Mouse (Mus musculus) midbrain, postnatal 0 days (tissue): ENCODE measurements at regions not wholly inside any gene's neighbourhood (a gene's known extent, or its start where the extent isn't known, plus 50 kb on each side); places are given as distances from the start of the nearest gene placed in this dataset.
A peak's percentile ranks its signal among the peaks of the same experiment; 100 is the strongest.

Experiments used
- ATAC-seq: fragments of 200-750 bp; cut with Nextera tagmentation; 2 replicates; pipeline ENCODE4 v1.8.0; 2017; ENCODE audit warnings: moderate number of reproducible peaks, mild to moderate bottlenecking, moderate TSS enrichment, moderate library complexity; ENCODE audit not compliant: low FRiP score
- DNase-seq: peaks from one replicate; pipeline ENCODE4 v3.0.0-alpha.2; 2015; ENCODE audit warnings: low spot score
- H3K27ac ChIP-seq: fragments of 300-500 bp; sonication (generic); 2 replicates; pipeline ENCODE4 v1.5.1; 2014; ENCODE audit warnings: low read depth, mild to moderate bottlenecking, low read length, mixed read lengths
- H3K27me3 ChIP-seq: fragments of 300-500 bp; sonication (generic); 2 replicates; pipeline ENCODE4 v1.6.1; 2014; ENCODE audit warnings: low read length, control low read depth, mixed read lengths; ENCODE audit not compliant: insufficient read depth
- H3K36me3 ChIP-seq: fragments of 300-500 bp; sonication (generic); 2 replicates; pipeline ENCODE4 v1.6.1; 2014; ENCODE audit warnings: low read length, control low read depth, mixed read lengths; ENCODE audit not compliant: insufficient read depth
- H3K4me1 ChIP-seq: fragments of 300-500 bp; sonication (generic); 2 replicates; pipeline ENCODE4 v1.6.1; 2014; ENCODE audit warnings: mild to moderate bottlenecking, control low read depth, antibody characterized with exemption, low read length, mixed read lengths; ENCODE audit not compliant: insufficient read depth
- H3K4me2 ChIP-seq: fragments of 300-500 bp; sonication (generic); 2 replicates; pipeline ENCODE4 v1.6.1; 2014; ENCODE audit warnings: low read depth, mild to moderate bottlenecking, low read length, mixed read lengths; ENCODE audit not compliant: poor library complexity, severe bottlenecking
- H3K4me3 ChIP-seq: fragments of 300-500 bp; sonication (generic); 2 replicates; pipeline ENCODE4 v1.5.1; 2014; ENCODE audit warnings: low read depth, mild to moderate bottlenecking, low read length, moderate library complexity
- H3K9ac ChIP-seq: fragments of 300-500 bp; sonication (generic); replicated peaks from 2 replicates; pipeline ENCODE4 v1.6.1; 2014; ENCODE audit warnings: mild to moderate bottlenecking, low read length, moderate library complexity, mixed read lengths; ENCODE audit not compliant: poor library complexity, severe bottlenecking
- H3K9me3 ChIP-seq: fragments of 300-500 bp; sonication (generic); 2 replicates; pipeline ENCODE4 v1.6.1; 2016; ENCODE audit warnings: low read length, control low read depth
- CTCF ChIP-seq: IDR thresholded peaks from 2 replicates; pipeline ENCODE4 v1.5.1; 2016; ENCODE audit warnings: antibody characterized with exemption, mild to moderate bottlenecking
- WGBS: fragments of 180-500 bp; shearing (Covaris S2); extraction: QIAGEN DNeasy Blood & Tissue Kit; methylation state at CpG from one replicate; pipeline ENCODE4 v1.1.7; 2014; 5-methylcytosine and 5-hydroxymethylcytosine counted together

DNA sequence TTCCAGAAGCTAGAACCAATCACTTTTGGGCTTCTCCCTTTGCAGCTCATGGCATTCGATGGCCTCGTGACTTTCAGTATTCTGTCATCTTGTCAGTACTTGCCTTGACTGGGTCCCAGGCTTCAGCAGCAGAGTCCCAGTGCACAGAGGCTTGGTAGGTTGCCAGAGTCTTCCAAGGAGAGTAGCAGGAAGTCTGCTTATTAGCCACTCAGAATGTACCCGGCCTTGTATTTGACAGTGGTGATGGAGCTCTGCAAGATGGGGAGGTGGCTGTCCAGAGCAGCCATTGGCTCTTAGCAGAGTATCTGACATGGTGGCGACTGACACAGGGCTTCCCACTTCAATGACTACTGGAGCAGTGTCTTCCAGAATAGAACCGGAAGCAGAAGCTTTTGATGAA lies 293.3 kb upstream of the Cdh5 start:
- H3K4me1 ChIP-seq, result peaks cover 3% of the 10 kb centered on the region; the same call in 1 of the 2 replicates
- no peak for DNase-seq
- WGBS, result 82% methylated on average over 5 of the region's 5 CpGs
- no peak for ATAC-seq
- TF ChIP-seq CTCF, result no peak
- H3K27me3 ChIP-seq, result no peaks in the 10 kb centered on the region
- no peaks in the 10 kb centered on the region for H3K9me3 ChIP-seq
- no peak overlapping the region for H3K4me3 ChIP-seq
- H3K4me2 ChIP-seq, result no peak overlapping the region
- H3K27ac ChIP-seq, result no peak overlapping the region
- no peak overlapping the region for H3K9ac ChIP-seq
- no peaks in the 10 kb centered on the region for H3K36me3 ChIP-seq

DNA sequence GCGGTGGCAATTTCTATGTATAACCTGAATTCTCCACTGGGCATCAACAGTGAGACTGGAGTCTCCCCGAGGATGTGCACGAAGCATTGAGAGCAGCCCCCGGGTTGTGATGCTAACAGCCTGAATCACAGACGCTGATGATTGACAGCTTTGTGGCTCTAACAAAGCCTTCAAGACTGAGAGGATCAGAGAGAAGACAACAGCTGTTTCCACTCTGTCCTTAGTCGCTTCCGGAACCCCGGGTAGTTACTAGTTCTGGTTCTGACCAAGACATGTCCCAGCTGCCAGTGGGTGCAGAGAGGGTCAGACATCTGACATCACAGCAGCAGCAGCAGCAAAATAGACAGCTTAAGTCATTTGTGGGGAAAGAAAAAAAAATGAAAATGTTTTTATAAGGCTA lies 292.8 kb upstream of the Cdh5 start:
- Histone ChIP-seq H3K4me2 (no peak overlapping the region), H3K4me1 (peaks cover 3% of the 10 kb centered on the region; the same call in 1 of the 2 replicates), H3K9me3 (no peaks in the 10 kb centered on the region), H3K9ac (no peak overlapping the region), H3K4me3 (no peak overlapping the region), H3K36me3 (no peaks in the 10 kb centered on the region), H3K27ac (no peak overlapping the region), H3K27me3 (no peaks in the 10 kb centered on the region)
- TF ChIP-seq CTCF, result no peak
- no peak for DNase-seq
- no peak for ATAC-seq
- WGBS, result 50% methylated on average over 8 of the region's 8 CpGs

GRCm38 (mm10) chr8:103809140-103809539 lies 292.3 kb upstream of the Cdh5 start:
- Histone ChIP-seq H3K27ac (no peak overlapping the region), H3K4me3 (no peak overlapping the region), H3K4me1 (peaks cover 3% of the 10 kb centered on the region; the same call in 1 of the 2 replicates), H3K36me3 (no peaks in the 10 kb centered on the region), H3K9ac (no peak overlapping the region), H3K9me3 (no peaks in the 10 kb centered on the region), H3K27me3 (no peaks in the 10 kb centered on the region), H3K4me2 (no peak overlapping the region)
- DNase-seq, result no peak
- 76% methylated on average over 7 of the region's 7 CpGs for WGBS
- TF ChIP-seq CTCF, result no peak
- ATAC-seq, result no peak

GRCm38 (mm10) chr8:103813954-103814591 lies 287.4 kb upstream of the Cdh5 start:
- ATAC-seq (no peak), DNase-seq (peak; percentile 62)
- Histone ChIP-seq H3K27ac (no peak overlapping the region), H3K27me3 (no peaks in the 10 kb centered on the region), H3K4me3 (no peak overlapping the region), H3K4me2 (no peak overlapping the region), H3K9ac (no peak overlapping the region), H3K4me1 (no peaks in the 10 kb centered on the region), H3K36me3 (no peaks in the 10 kb centered on the region), H3K9me3 (no peaks in the 10 kb centered on the region)
- WGBS, result 52% methylated on average over 10 of the region's 10 CpGs
- TF ChIP-seq CTCF, result no peak

GRCm38 (mm10) chr8:103816101-103816894 lies 285.1 kb upstream of the Cdh5 start:
- no peaks in the 10 kb centered on the region for H3K36me3 ChIP-seq
- no peak overlapping the region for H3K4me3 ChIP-seq
- 72% methylated on average over 15 of the region's 15 CpGs for WGBS
- no peaks in the 10 kb centered on the region for H3K4me1 ChIP-seq
- H3K4me2 ChIP-seq, result no peak overlapping the region
- H3K27ac ChIP-seq, result no peak overlapping the region
- TF ChIP-seq CTCF, result no peak
- H3K9me3 ChIP-seq, result no peaks in the 10 kb centered on the region
- ATAC-seq (no peak), DNase-seq (no peak)
- H3K27me3 ChIP-seq, result no peaks in the 10 kb centered on the region
- H3K9ac ChIP-seq, result no peak overlapping the region

DNA sequence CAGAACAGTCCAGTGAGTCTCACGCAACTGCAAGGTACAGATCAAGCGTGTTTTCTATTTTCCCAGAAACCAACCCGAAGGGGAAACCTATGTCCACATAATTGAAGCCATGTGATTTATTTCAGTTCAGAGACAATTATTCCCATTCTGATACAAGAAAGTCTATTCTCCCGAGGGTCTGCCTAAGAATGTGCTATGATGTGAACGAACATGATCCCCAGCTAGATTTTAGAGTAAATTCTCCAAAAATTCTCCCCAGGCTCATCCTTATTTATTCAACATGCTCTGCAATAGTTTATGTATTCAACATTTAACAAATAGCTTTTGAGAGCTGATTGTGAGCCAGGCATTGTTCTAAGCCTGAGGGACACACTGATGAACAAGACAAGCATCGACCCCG lies 277.9 kb upstream of the Cdh5 start:
- 83% methylated on average over 7 of the region's 7 CpGs for WGBS
- no peak for DNase-seq
- no peak for ATAC-seq
- Histone ChIP-seq H3K27me3 (no peaks in the 10 kb centered on the region), H3K36me3 (no peaks in the 10 kb centered on the region), H3K27ac (no peak overlapping the region), H3K4me3 (no peak overlapping the region), H3K4me2 (no peak overlapping the region), H3K9me3 (no peaks in the 10 kb centered on the region), H3K4me1 (no peaks in the 10 kb centered on the region), H3K9ac (no peak overlapping the region)
- TF ChIP-seq CTCF, result no peak
